Mouse (Mus musculus): ENCODE results near the gene Pnmt. TPM values are rescaled to one million over a fixed set of nuclear protein-coding genes. Genes with fewer than 3 reads are reported as not detected.

Gene Pnmt
- polyA plus RNA-seq, 1 experiment from 2014 or later = not detected

DNA sequence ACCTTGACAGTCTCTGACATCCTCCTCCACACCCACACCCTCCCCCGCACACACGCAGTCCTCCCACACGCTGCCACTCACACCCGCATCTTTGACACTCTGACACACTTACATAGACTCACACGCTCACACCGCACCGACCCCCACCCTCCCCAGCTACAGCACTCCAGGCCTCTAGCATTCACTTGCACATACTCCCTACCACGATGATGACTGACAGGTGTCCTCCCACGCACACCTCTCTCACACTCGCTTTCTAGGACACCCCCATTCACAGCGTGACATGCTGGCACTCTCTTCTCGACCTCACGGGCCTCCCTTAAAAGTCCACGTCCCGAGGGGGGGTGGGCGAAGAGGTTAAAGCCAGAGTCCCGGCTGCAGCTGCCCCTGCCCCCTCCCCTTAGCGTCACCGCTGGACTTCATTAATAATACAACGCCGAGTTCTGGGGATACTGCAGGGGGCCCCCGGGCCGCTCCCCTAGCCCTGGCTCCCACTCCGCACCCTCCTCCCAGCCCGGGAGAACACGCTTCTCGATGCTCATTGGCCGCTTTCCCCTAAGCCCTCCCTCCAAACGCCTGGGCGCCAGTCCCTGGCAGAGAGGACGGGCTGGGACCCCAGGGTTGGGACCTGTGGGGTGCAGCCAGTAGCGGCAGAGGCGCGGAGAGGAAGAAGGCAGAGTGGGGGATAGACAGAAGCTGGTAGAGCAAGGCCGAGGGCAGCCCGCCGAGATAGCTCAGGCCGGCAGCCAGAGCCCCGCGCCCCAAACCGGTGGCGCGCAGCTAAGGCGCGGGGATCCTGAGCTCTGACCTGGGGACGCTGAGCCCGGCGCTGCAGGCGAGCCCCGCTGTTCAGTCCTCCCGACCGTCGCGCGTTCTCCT is 37.9 kb upstream of the Pnmt start, which contains the start of gene Ppp1r1b:
Gene Ppp1r1b, plus strand, starts transcription at position 322 of the 879 bp plus-strand sequence.
- Histone ChIP-seq H3K36me3 (replicated peaks) (no peaks in the 10 kb centered on the region), H3K4me2 (peak within 1 kb of the TSS; percentile 56), H3K27me3 (peaks cover 95% of the 10 kb centered on the region), H3K9me3 (replicated peaks) (no peaks in the 10 kb centered on the region), H3K27ac (replicated peaks) (no peak within 1 kb of the TSS), H3K9ac (no peak within 1 kb of the TSS), H3K4me3 (replicated peaks) (peak within 1 kb of the TSS; percentile 30), H3K4me1 (replicated peaks) (peaks cover 14% of the 10 kb centered on the region)
- 2% methylated on average over 55 of the region's 55 CpGs for WGBS (ENCODE audit: insufficient replicate concordance)
- no peak for ATAC-seq (ENCODE audit: insufficient read depth)

DNA sequence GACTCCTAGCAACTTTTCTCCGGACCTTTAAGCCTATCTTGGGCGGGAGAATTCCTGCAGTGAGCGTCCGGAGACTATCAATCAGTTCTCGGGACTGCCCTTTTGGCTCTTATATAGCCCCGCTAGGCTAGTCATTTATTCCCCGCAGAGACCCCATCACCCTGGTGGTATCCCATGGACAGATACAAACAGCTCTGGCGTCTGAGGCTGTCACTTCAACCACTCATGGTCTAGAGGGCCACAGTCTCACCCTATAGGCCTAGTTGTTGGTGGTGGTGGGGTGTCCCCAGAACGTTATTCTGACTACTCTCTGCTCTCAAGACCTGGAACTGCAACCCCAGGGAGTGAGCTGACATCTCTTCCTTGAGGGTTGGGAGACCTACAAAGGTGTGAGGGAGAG is 36.9 kb upstream of the Pnmt start:
- no peaks in the 10 kb centered on the region for H3K36me3 ChIP-seq (replicated peaks)

GRCm38 (mm10) chr11:98352272-98352990 is 33.8 kb upstream of the Pnmt start:
- no peak for ATAC-seq (ENCODE audit: insufficient read depth)
- no peaks in the 10 kb centered on the region for H3K36me3 ChIP-seq (replicated peaks)
- H3K27me3 ChIP-seq = peaks cover 79% of the 10 kb centered on the region
- no peak overlapping the region for H3K9ac ChIP-seq
- WGBS (ENCODE audit: insufficient replicate concordance) = 56% methylated on average over 18 of the region's 18 CpGs
- no peak overlapping the region for H3K4me2 ChIP-seq
- no peak overlapping the region for H3K27ac ChIP-seq (replicated peaks)
- peaks cover 31% of the 10 kb centered on the region for H3K4me1 ChIP-seq (replicated peaks)
- no peak overlapping the region for H3K4me3 ChIP-seq (replicated peaks)
- H3K9me3 ChIP-seq (replicated peaks) = no peaks in the 10 kb centered on the region

More for the DNA sequence above, 36.9 kb upstream of the Pnmt start:
- H3K9ac ChIP-seq = no peak overlapping the region
- no peak overlapping the region for H3K4me2 ChIP-seq
- no peak overlapping the region for H3K27ac ChIP-seq (replicated peaks)
- peaks cover 98% of the 10 kb centered on the region for H3K27me3 ChIP-seq
- H3K4me3 ChIP-seq (replicated peaks) = 0 out of 2 replicates have a peak overlapping the region, but pooled peaks have one; percentile 30
- no peaks in the 10 kb centered on the region for H3K9me3 ChIP-seq (replicated peaks)
- peaks cover 14% of the 10 kb centered on the region for H3K4me1 ChIP-seq (replicated peaks)
- 11% methylated on average over 9 of the region's 9 CpGs for WGBS (ENCODE audit: insufficient replicate concordance)
- ATAC-seq (ENCODE audit: insufficient read depth) = no peak

- ATAC-seq (ENCODE audit: insufficient read depth) = no peak
- H3K36me3 ChIP-seq (replicated peaks) = no peaks in the 10 kb centered on the region
- 40% methylated on average over 8 of the region's 8 CpGs for WGBS (ENCODE audit: insufficient replicate concordance)
- peaks cover 66% of the 10 kb centered on the region for H3K27me3 ChIP-seq
- no peak overlapping the region for H3K27ac ChIP-seq (replicated peaks)
- H3K4me3 ChIP-seq (replicated peaks) = no peak overlapping the region
- H3K4me1 ChIP-seq (replicated peaks) = peaks cover 32% of the 10 kb centered on the region
- H3K9me3 ChIP-seq (replicated peaks) = no peaks in the 10 kb centered on the region
- no peak overlapping the region for H3K4me2 ChIP-seq
- H3K9ac ChIP-seq = no peak overlapping the region
These were observed 32.5 kb upstream of the Pnmt start for GRCm38 (mm10) chr11:98353651-98354211.

DNA sequence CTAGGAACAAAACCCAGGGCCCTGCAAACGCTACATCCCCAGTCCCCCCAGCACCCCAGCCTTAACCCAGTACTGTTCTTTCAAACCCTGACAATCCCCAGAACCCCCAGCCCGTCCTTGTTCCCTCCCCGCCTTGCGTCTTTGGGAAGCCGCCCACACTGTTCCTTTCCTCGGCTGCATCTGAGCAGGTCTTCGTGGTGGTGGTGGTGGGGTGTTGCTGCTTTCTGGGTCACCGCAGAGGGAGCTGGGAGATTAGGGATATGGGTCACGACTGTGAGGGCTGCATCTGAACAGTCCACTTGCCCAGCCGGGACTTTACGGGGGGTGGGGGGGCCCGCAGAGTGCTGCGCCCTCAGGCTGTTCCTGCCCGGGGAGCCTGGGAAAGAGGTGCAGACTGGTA is 31.8 kb upstream of the Pnmt start:
- H3K27ac ChIP-seq (replicated peaks) = no peak overlapping the region
- no peak for ATAC-seq (ENCODE audit: insufficient read depth)
- peaks cover 36% of the 10 kb centered on the region for H3K4me1 ChIP-seq (replicated peaks)
- peaks cover 59% of the 10 kb centered on the region for H3K27me3 ChIP-seq
- no peak overlapping the region for H3K4me2 ChIP-seq
- no peak overlapping the region for H3K9ac ChIP-seq
- WGBS (ENCODE audit: insufficient replicate concordance) = 61% methylated on average over 14 of the region's 14 CpGs
- H3K36me3 ChIP-seq (replicated peaks) = no peaks in the 10 kb centered on the region
- no peaks in the 10 kb centered on the region for H3K9me3 ChIP-seq (replicated peaks)
- no peak overlapping the region for H3K4me3 ChIP-seq (replicated peaks)

- Histone ChIP-seq H3K27me3 (peaks cover 45% of the 10 kb centered on the region), H3K4me1 (replicated peaks) (peaks cover 50% of the 10 kb centered on the region), H3K27ac (replicated peaks) (no peak overlapping the region), H3K9ac (no peak overlapping the region), H3K4me3 (replicated peaks) (no peak overlapping the region), H3K4me2 (no peak overlapping the region), H3K36me3 (replicated peaks) (no peaks in the 10 kb centered on the region), H3K9me3 (replicated peaks) (no peaks in the 10 kb centered on the region)
- ATAC-seq (ENCODE audit: insufficient read depth) = no peak
- WGBS (ENCODE audit: insufficient replicate concordance) = 9% methylated on average over 6 of the region's 6 CpGs
These were observed 30.4 kb upstream of the Pnmt start for GRCm38 (mm10) chr11:98355732-98356299.

DNA sequence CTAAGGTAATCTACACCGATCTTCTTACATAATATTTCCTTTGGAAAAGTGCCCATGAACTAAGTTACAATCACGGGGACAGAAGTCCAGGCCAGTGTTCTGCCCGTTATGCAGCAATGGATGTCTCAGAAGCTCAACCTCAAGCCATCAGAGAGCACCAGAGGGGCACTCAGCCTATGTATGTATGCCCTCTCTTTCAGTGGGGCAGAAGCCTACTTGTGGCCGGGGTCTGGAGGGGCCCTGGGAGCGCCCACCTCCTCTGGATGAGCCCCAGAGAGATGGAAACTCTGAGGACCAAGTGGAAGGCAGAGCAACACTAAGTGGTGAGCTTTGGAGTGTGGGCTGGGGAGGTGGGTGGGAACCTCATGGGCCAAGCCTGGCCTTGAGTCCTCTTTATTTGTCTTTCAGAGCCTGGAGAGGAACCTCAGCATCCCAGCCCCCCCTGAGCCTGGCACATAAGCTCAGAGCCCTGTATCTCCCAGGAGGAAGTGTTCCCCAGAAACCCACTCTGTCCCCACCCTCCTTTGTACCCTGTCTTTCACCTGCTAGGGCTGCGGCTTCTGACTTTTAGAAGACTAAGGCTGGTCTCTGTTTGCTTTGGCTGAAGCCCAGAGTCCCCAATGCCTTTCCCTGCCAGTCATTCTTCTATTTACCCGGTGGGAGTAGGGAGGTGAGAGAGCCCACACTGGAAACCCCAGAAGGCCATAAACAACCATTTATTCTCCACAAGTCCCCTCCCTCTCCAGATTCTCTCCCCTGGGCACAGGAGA is 29.4 kb upstream of the Pnmt start:
- no peak overlapping the region for H3K9ac ChIP-seq

GRCm38 (mm10) chr11:98357396-98358160 is 28.7 kb upstream of the Pnmt start:
- Histone ChIP-seq H3K27me3 (peaks cover 28% of the 10 kb centered on the region), H3K4me1 (replicated peaks) (peaks cover 65% of the 10 kb centered on the region), H3K4me3 (replicated peaks) (peak overlapping the region; percentile 84), H3K27ac (replicated peaks) (peak overlapping the region; percentile 71), H3K9me3 (replicated peaks) (no peaks in the 10 kb centered on the region), H3K9ac (peak overlapping the region; percentile 76), H3K4me2 (peak overlapping the region; percentile 89), H3K36me3 (replicated peaks) (no peaks in the 10 kb centered on the region)
- 13% methylated on average over 13 of the region's 13 CpGs for WGBS (ENCODE audit: insufficient replicate concordance)
- ATAC-seq (ENCODE audit: insufficient read depth) = peak; percentile 4; the same call in 1 of the 2 replicates

More for the DNA sequence above, 29.4 kb upstream of the Pnmt start:
- Histone ChIP-seq H3K9me3 (replicated peaks) (no peaks in the 10 kb centered on the region), H3K27ac (replicated peaks) (peak overlapping the region; percentile 71), H3K27me3 (peaks cover 35% of the 10 kb centered on the region), H3K4me1 (replicated peaks) (peaks cover 58% of the 10 kb centered on the region), H3K4me3 (replicated peaks) (no peak overlapping the region), H3K36me3 (replicated peaks) (no peaks in the 10 kb centered on the region), H3K4me2 (peak overlapping the region; percentile 89)
- WGBS (ENCODE audit: insufficient replicate concordance) = 61% methylated on average over 7 of the region's 7 CpGs
- no peak for ATAC-seq (ENCODE audit: insufficient read depth)

DNA sequence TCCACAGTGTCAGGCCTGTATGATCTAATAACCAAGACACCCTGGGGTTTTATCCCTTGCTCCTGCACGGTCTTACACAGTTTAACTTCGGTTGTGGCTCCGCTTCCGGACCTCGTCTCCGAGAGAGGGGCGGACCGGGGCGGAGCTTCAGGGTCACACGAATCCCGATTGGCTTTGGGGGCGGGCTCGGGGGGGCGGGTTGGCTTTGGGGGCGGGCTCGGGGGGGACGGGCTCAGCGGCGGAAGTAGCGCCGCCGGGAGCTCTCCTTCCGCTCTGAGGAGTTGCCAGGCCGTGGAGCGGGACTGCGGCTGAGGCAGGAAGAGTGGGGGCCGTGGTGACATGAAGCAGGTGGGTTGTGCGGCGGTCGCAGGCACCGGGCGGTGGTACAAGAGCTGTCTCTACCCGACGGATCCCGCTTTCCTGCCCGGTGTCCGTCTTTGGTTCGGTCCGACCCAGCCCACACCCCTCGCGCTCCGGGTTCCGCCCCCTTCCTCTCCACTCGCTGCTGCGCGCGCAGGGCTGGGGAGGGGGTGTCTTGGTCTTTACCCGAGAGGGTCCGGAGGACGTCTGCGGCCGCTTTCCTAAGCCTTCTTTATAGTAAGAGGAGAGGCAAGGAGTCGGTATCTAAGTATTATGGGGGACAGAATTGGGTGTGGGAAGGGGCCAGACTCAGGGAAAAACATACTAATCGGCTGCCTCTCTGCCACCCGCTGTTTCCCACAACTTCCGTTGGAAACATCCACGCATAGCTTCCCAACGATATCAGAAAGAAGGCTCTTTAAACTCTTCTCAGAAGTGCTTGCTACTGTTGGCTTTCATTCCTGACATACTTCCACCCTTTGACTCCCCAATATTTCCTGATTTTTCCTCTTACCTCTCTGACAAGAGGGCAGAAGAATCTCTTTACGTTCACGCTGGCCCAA is 27.8 kb upstream of the Pnmt start, which contains the start of gene Stard3:
Gene Stard3, plus strand, starts transcription at position 208 of the 923 bp plus-strand sequence.
- peak; percentile 83 for ATAC-seq (ENCODE audit: insufficient read depth)
- WGBS (ENCODE audit: insufficient replicate concordance) = under 1% methylated on average over 60 of the region's 60 CpGs

More for the DNA sequence above, 27.8 kb upstream of the Pnmt start, which contains the start of gene Stard3:
- H3K36me3 ChIP-seq (replicated peaks) = no peaks in the 10 kb centered on the region
- peak within 1 kb of the TSS; percentile 89 for H3K4me2 ChIP-seq
- peak within 1 kb of the TSS; percentile 75 for H3K27ac ChIP-seq (replicated peaks)
- no peaks in the 10 kb centered on the region for H3K9me3 ChIP-seq (replicated peaks)
- H3K27me3 ChIP-seq = peaks cover 20% of the 10 kb centered on the region
- peaks cover 69% of the 10 kb centered on the region for H3K4me1 ChIP-seq (replicated peaks)
- H3K4me3 ChIP-seq (replicated peaks) = peak within 1 kb of the TSS; percentile 84
- peak within 1 kb of the TSS; percentile 76 for H3K9ac ChIP-seq
